ENCODE assay signal across 8 mouse cellular contexts in the genomic region with DNA sequence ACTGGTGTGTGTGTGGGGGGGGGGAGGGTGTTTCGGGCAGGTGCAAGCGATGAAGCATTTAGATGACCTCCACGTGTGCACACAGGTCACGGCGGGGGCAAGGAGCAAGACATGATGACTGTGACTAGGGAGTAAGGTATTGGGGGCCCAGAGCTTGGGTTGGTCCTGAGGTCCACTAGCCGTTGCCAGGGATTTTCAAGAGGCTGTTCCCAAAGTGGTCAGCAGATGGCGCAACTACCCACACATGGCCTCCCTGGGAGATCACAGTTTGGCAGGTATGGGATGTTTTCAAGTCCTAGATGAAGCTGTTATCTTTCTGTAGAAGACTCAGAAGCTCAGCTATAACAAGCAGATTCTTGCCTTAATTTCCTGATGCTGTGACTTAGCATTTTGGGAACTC. TPM values are rescaled to one million over a fixed set of nuclear protein-coding genes. Genes with fewer than 3 reads are reported as not detected.
DNase-seq lines count a peak whose midpoint lies in the region; ATAC-seq lines count a peak whose summit lies in the region.
"Had no signal": no experiment of that assay in that cellular context is flagged by ENCODE, and none has a peak within 500 bp of the region (broad histone marks: within the 10 kb centered on the region; RNA-seq: fewer than 3 reads in every experiment).

No protein-coding gene starts in this region.

- no peak overlapping the region for H3K4me2 ChIP-seq in midbrain, embryonic 14.5 days (ENCODE audit: low read length)
- no peak overlapping the region for H3K4me2 ChIP-seq in midbrain, embryonic 16.5 days (ENCODE audit: low read length)
- H3K4me2 ChIP-seq in liver, embryonic 13.5 days = no peak overlapping the region

- no peak overlapping the region for H3K4me3 ChIP-seq in midbrain, embryonic 14.5 days (replicated peaks; ENCODE audit: low read depth, low read length)
- H3K4me3 ChIP-seq in midbrain, embryonic 16.5 days (ENCODE audit: low read depth, low read length) = no peak overlapping the region
- H3K4me3 ChIP-seq in liver, embryonic 13.5 days (replicated peaks) = no peak overlapping the region

- H3K4me1 ChIP-seq in midbrain, embryonic 14.5 days (ENCODE audit: control insufficient read depth, insufficient read depth, low read length) = peaks cover 17% of the 10 kb centered on the region
- H3K4me1 ChIP-seq in midbrain, embryonic 16.5 days (ENCODE audit: control insufficient read depth, insufficient read depth, low read length) = peaks cover 19% of the 10 kb centered on the region
- peaks cover 43% of the 10 kb centered on the region for H3K4me1 ChIP-seq in liver, embryonic 13.5 days (replicated peaks)

- 17% methylated on average over 7 of the region's 7 CpGs for WGBS in midbrain, embryonic 14.5 days
- 11% methylated on average over 7 of the region's 7 CpGs for WGBS in midbrain, embryonic 16.5 days
- 17% methylated on average over 7 of the region's 7 CpGs for WGBS in liver, embryonic 13.5 days (ENCODE audit: insufficient replicate concordance)

- no peak overlapping the region for H3K27ac ChIP-seq in midbrain, embryonic 14.5 days (replicated peaks; ENCODE audit: low read depth, low read length)
- H3K27ac ChIP-seq in midbrain, embryonic 16.5 days (ENCODE audit: low read length) = no peak overlapping the region
- 0 out of 2 replicates have a peak overlapping the region, but pooled peaks have one; percentile 99 for H3K27ac ChIP-seq in liver, embryonic 13.5 days

- no peaks in the 10 kb centered on the region for H3K27me3 ChIP-seq in midbrain, embryonic 14.5 days (ENCODE audit: control insufficient read depth, insufficient read depth, low read length)
- no peaks in the 10 kb centered on the region for H3K27me3 ChIP-seq in midbrain, embryonic 16.5 days (ENCODE audit: control insufficient read depth, insufficient read depth, low read depth, low read length)
- H3K27me3 ChIP-seq in liver, embryonic 13.5 days = peaks cover 16% of the 10 kb centered on the region

- no peaks in the 10 kb centered on the region for H3K9me3 ChIP-seq in midbrain, embryonic 14.5 days (ENCODE audit: control insufficient read depth, low read length)
- no peaks in the 10 kb centered on the region for H3K9me3 ChIP-seq in midbrain, embryonic 16.5 days (replicated peaks; ENCODE audit: control insufficient read depth, low read length, poor library complexity, severe bottlenecking)
- H3K9me3 ChIP-seq in liver, embryonic 13.5 days (replicated peaks) = no peaks in the 10 kb centered on the region

- peaks cover 6% of the 10 kb centered on the region for H3K36me3 ChIP-seq in midbrain, embryonic 14.5 days (ENCODE audit: control insufficient read depth, insufficient read depth, low read length)
- no peaks in the 10 kb centered on the region for H3K36me3 ChIP-seq in midbrain, embryonic 16.5 days (ENCODE audit: control insufficient read depth, insufficient read depth, low read length)
- peaks cover 7% of the 10 kb centered on the region for H3K36me3 ChIP-seq in liver, embryonic 13.5 days

- peak; percentile 90 for DNase-seq in midbrain, embryonic 14.5 days
- DNase-seq in adipocyte (ENCODE audit: low spot score) = peak; percentile 71
- DNase-seq in cerebellum, postnatal 10 days = peak; percentile 86 to 92
- DNase-seq in heart, postnatal 10 days = peak; percentile 81 to 91
- DNase-seq in liver, embryonic 13.5 days = peak; percentile 55
- DNase-seq in right cerebral cortex, postnatal 10 days (ENCODE audit: low spot score in 2 of 2) = peak; percentile 65 to 77

- ATAC-seq in midbrain, embryonic 14.5 days (ENCODE audit: low FRiP score, low TSS enrichment) = no peak
- no peak for ATAC-seq in midbrain, embryonic 16.5 days
- ATAC-seq in liver, embryonic 13.5 days (ENCODE audit: low read depth) = no peak

- no peak overlapping the region for H3K9ac ChIP-seq in midbrain, embryonic 14.5 days (replicated peaks; ENCODE audit: low read length)
- H3K9ac ChIP-seq in midbrain, embryonic 16.5 days (ENCODE audit: low read depth, low read length) = no peak overlapping the region
- H3K9ac ChIP-seq in liver, embryonic 13.5 days = no peak overlapping the region

- intact Hi-C loops in heart, postnatal 10 days (cut with DNase I) = loop anchor here (1.0 to 2.0 kb wide), 3 partner anchors 44 to 138 kb away; a partner anchor contains a TSS

RNA-seq across cellular contexts. Expression of a gene that starts 2.8 kb away (rescaled TPM):
- 203 and 208 TPM in 2 replicates for polyA plus RNA-seq in midbrain, embryonic 14.5 days (2014; fragmentation: Nextera tagmentation; extraction: Ambion mirVana)
- 214 and 223 TPM in 2 replicates for polyA plus RNA-seq in midbrain, embryonic 16.5 days (2015; fragmentation: Nextera tagmentation; extraction: Ambion mirVana)
- 100 to 1,000 TPM; 129 to 134 TPM for total RNA-seq in heart, postnatal 10 days (2021)
- polyA plus RNA-seq in liver, embryonic 13.5 days (2015; fragmentation: Nextera tagmentation; extraction: Ambion mirVana) = 138 and 145 TPM in 2 replicates

RNA-seq across cellular contexts. Expression of a gene that starts 7.2 kb away (rescaled TPM):
- 6.9 and 8.4 TPM in 2 replicates for polyA plus RNA-seq in midbrain, embryonic 14.5 days (2014; fragmentation: Nextera tagmentation; extraction: Ambion mirVana)
- 9.3 and 10.6 TPM in 2 replicates for polyA plus RNA-seq in midbrain, embryonic 16.5 days (2015; fragmentation: Nextera tagmentation; extraction: Ambion mirVana)
- 10 to 100 TPM; 33.8 to 41.5 TPM for total RNA-seq in heart, postnatal 10 days (2021)
- 1.5 and 1.6 TPM in 2 replicates for polyA plus RNA-seq in liver, embryonic 13.5 days (2015; fragmentation: Nextera tagmentation; extraction: Ambion mirVana)
- total RNA-seq: hematopoietic stem cell, adult 5-6 weeks had no signal

RNA-seq across cellular contexts. Expression of a gene that starts 21.1 kb away (rescaled TPM):
- 43.2 and 45.6 TPM in 2 replicates for polyA plus RNA-seq in midbrain, embryonic 14.5 days (2014; fragmentation: Nextera tagmentation; extraction: Ambion mirVana)
- polyA plus RNA-seq in midbrain, embryonic 16.5 days (2015; fragmentation: Nextera tagmentation; extraction: Ambion mirVana) = 43.5 and 45.6 TPM in 2 replicates
- 10 to 100 TPM; 10.2 to 13.2 TPM for total RNA-seq in heart, postnatal 10 days (2021)
- 26.9 and 29.9 TPM in 2 replicates for polyA plus RNA-seq in liver, embryonic 13.5 days (2015; fragmentation: Nextera tagmentation; extraction: Ambion mirVana)

RNA-seq across cellular contexts. Expression of a gene that starts 23.3 kb away (rescaled TPM):
- polyA plus RNA-seq in midbrain, embryonic 14.5 days (2014; fragmentation: Nextera tagmentation; extraction: Ambion mirVana) = 0.20 and 0.59 TPM in 2 replicates
- polyA plus RNA-seq in midbrain, embryonic 16.5 days (2015; fragmentation: Nextera tagmentation; extraction: Ambion mirVana) = 0.90 and 1.1 TPM in 2 replicates
- total RNA-seq in heart, postnatal 10 days (2021) = under 1 TPM in 1 of 2 experiments, not detected in 1; 0.05 TPM
- polyA plus RNA-seq in liver, embryonic 13.5 days (2015; fragmentation: Nextera tagmentation; extraction: Ambion mirVana) = 0.17 TPM in 1 of 2 replicates, not detected in the other
- total RNA-seq: hematopoietic stem cell, adult 5-6 weeks had no signal
